Mouse (Mus musculus) brain, embryonic 14.5 days (tissue): ENCODE data around the gene Fam222a.

Experiments
- CTCF ChIP-seq: fragments of 200-500 bp; IDR thresholded peaks from 2 replicates; pipeline ENCODE4 v1.5.1; 2012; ENCODE audit warnings: inconsistent platforms, mild to moderate bottlenecking, moderate library complexity, borderline replicate concordance; ENCODE audit not compliant: insufficient read depth, insufficient read length; ENCODE audit errors: extremely low read depth
- POLR2A ChIP-seq: fragments of 200-500 bp; IDR thresholded peaks from 2 replicates; pipeline ENCODE4 v1.6.1; 2012; ENCODE audit warnings: mild to moderate bottlenecking, inconsistent platforms, borderline replicate concordance; ENCODE audit not compliant: poor library complexity, insufficient read depth, insufficient read length, severe bottlenecking; ENCODE audit errors: extremely low read depth

DNA sequence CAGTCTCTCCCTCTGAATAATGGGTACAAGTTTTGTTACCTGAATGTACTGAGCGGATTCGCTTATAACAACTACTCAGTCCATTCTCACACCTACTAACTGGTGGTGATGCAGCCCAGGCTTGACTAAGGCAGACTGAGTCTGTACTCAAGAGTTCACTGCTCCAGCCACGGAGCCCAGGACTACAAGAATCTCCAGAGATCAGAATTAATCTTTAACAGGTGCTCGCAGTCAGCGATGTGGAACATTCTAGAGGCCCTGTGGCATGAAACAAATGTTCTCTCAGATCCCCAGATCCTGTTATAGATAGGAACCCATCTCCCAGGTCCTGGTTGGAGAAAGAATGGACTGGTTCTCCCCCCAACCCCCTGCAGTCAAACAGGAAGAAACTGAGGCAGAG lies 87.9 kb downstream of the Fam222a start:
- TF ChIP-seq POLR2A (no peak), CTCF (no peak)
